Mouse (Mus musculus): ENCODE data around the gene Itga5. TPM values are rescaled to one million over a fixed set of nuclear protein-coding genes. Genes with fewer than 3 reads are reported as not detected.

The Itga5 gene
- polyA plus RNA-seq, 1 experiment from 2014 or later: 28.6 TPM

Small RNA genes lying within 50 kb of the gene (microRNA-seq; reads per million reads assigned to microRNA genes)
- not detected for gene Mir6963

Other genes starting within 250 kb of the Itga5 start
- gene Smug1, start 199.7 kb downstream of the Itga5 start, polyA plus RNA-seq (2014; fragmentation: Nextera tagmentation; extraction: Ambion mirVana): 14.4 and 14.7 TPM in 2 replicates
- gene Cbx5, start 126.9 kb downstream of the Itga5 start, polyA plus RNA-seq (2014; fragmentation: Nextera tagmentation; extraction: Ambion mirVana): 210 and 225 TPM in 2 replicates
- 1,585 and 1,592 TPM in 2 replicates for gene Hnrnpa1, start 126.3 kb downstream of the Itga5 start, polyA plus RNA-seq (2014; fragmentation: Nextera tagmentation; extraction: Ambion mirVana)
- 5.4 and 7.7 TPM in 2 replicates for gene Nfe2, start 108.4 kb downstream of the Itga5 start, polyA plus RNA-seq (2014; fragmentation: Nextera tagmentation; extraction: Ambion mirVana)
- gene Copz1, start 94.0 kb downstream of the Itga5 start, polyA plus RNA-seq (2014; fragmentation: Nextera tagmentation; extraction: Ambion mirVana): 320 and 334 TPM in 2 replicates
- gene Gpr84, start 56.2 kb downstream of the Itga5 start, polyA plus RNA-seq (2014; fragmentation: Nextera tagmentation; extraction: Ambion mirVana): 0.31 TPM in 1 of 2 replicates, not detected in the other
- 19.2 and 22.9 TPM in 2 replicates for gene Zfp385a, start 26.7 kb downstream of the Itga5 start, polyA plus RNA-seq (2014; fragmentation: Nextera tagmentation; extraction: Ambion mirVana)
- gene Gtsf1, start 63.7 kb upstream of the Itga5 start, polyA plus RNA-seq (2014; fragmentation: Nextera tagmentation; extraction: Ambion mirVana): not detected in 2 replicates
- not detected in 2 replicates for gene Gtsf2, start 81.7 kb upstream of the Itga5 start, polyA plus RNA-seq (2014; fragmentation: Nextera tagmentation; extraction: Ambion mirVana)
- 1.2 and 1.3 TPM in 2 replicates for gene Nckap1l, start 87.0 kb upstream of the Itga5 start, polyA plus RNA-seq (2014; fragmentation: Nextera tagmentation; extraction: Ambion mirVana)
- gene Pde1b, start 136.3 kb upstream of the Itga5 start, polyA plus RNA-seq (2014; fragmentation: Nextera tagmentation; extraction: Ambion mirVana): 3.0 and 3.5 TPM in 2 replicates
- 8.4 and 10.3 TPM in 2 replicates for gene Ppp1r1a, start 171.2 kb upstream of the Itga5 start, polyA plus RNA-seq (2014; fragmentation: Nextera tagmentation; extraction: Ambion mirVana)
- not detected in 2 replicates for gene Glycam1, start 198.3 kb upstream of the Itga5 start, polyA plus RNA-seq (2014; fragmentation: Nextera tagmentation; extraction: Ambion mirVana)

All from limb, embryonic 11.5 days (tissue).